Mouse (Mus musculus) T-helper 17 cell (primary cell): ENCODE measurements around the gene Scgb3a1.

Experiments used
- in situ Hi-C, 2 experiments: fragments of 300-600 bp; cut with MboI, MseI; formaldehyde crosslinking; loops; 1 replicate in 1 of 2; 2 replicates in 1 of 2; pipeline ENCODE4 v1.15.1; 2025; ENCODE audit warnings: high pct_unique_total_duplicates in 2 of 2

Scgb3a1 gene

DNA sequence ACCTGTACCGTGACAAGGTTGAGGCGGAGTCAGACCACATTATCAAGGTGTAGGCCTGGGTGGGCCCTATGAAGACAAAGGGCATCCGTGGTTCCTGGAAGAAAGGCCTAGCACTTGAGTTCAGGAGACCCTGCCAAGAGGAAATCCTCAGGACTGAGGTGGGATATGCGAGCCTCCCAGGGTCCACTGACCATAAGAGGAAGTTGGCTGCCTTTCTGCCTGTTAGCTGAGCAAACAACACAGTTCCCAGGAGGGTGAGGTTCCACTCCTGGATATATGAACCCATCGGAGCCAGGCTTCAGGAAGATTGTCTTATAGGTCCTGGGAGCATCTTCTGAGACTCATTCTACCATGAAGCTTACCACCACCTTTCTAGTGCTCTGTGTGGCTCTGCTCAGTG lies at the start of gene Scgb3a1:
Gene Scgb3a1 (plus strand): TSS at position 301 of the 400 bp plus-strand sequence.
- in situ Hi-C loops = no loop called here

DNA sequence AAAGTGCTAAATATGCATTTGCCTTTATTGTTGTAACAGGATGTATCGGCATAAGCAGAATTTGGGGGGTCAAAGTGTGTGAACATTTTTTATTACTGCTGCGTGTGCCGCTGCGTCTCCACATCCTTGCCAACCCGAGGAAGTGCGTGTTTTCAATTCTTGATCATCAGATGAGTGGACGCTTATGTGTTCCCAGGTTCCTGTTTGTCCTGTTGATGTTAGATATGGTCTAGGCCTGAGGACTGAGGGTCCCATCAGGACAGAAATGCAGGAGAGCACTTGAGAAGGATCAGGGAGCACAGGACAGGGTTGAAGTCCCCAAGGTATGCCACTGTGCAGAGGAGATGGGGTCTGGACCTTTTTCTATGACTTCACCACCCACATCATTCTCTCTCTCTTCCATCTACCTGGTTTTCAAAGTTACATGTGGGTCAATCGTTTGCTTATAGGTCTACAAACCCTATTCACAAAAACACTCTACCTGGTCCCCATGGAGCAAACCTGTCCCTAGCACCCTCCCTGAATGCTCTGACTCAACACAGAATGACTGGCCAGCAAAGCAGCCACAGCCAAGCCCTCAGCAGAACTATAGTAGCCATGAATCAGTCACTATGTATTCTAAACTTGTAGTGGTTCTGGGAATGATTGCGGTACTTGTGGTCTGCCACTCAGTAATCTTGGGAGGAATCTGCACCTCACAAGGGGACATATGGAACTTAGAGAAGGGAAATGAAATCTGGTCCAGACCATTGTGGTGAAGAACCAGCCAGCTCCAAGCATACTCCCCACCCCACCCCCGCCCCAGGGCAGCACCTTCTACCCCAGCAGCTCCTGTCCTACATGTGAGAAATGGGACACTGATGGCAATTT lies 47.3 kb upstream of the Scgb3a1 start:
- in situ Hi-C loops = no loop called here

DNA sequence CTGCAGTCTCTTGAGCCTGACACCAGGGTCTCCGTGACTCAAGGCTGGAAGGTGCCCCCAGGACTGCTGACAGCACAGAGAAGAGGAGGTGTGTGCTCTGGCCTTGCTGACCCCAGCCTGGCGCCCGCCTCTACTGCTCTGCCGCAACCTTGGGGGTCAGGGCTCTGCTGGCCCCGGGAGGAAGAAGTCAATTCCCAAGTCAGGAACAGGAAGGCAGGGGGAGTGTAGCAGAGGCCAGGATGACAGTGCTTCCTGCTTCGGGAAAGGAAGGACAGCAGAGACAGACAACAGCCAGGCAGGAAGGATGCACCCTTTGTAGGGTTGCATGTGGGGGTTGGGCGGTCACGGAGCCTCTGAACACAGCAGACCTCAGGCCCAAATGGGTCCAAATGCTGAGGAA lies 44.9 kb upstream of the Scgb3a1 start:
- in situ Hi-C loops = no loop called here

DNA sequence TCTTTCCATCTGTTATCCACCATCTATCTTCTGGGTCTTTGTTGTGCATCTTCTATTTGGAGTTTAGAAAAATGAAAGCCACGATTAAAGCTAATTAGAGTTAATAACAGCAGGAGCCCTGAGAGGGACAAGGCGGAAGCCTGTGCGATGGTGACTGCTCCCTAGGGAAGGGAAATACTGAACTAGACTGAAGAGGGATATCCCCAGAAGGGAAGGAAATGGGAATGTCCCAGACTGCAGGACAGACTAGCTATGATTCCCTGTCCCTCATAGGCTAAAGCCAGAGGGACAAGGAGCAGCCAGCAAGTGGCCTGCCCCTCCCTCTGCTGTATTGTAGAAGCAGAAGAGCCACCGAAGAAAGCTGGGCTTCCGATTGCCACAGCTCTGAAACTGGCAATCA lies 41.5 kb upstream of the Scgb3a1 start:
- in situ Hi-C loops = no loop called here

DNA sequence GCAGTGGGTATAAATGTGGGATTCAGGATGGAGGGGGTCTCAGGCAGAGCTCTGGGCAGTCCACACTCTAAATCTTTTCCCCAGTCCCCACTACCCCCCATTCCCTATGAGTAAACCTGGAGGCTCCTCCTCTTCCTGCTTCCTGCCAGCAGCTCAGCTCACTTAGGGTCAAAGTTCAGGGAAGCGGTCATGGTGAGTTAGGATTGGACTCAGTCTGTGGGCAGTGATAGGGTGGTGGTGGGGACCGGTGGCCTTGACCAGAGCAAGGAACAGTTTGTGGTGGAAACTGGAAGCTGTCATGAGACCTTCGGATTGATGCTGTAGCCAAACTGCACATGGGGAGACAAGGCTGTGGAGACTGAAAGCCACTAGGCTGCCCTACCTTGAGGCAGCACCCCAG lies 39.3 kb upstream of the Scgb3a1 start:
- in situ Hi-C loops = no loop called here

DNA sequence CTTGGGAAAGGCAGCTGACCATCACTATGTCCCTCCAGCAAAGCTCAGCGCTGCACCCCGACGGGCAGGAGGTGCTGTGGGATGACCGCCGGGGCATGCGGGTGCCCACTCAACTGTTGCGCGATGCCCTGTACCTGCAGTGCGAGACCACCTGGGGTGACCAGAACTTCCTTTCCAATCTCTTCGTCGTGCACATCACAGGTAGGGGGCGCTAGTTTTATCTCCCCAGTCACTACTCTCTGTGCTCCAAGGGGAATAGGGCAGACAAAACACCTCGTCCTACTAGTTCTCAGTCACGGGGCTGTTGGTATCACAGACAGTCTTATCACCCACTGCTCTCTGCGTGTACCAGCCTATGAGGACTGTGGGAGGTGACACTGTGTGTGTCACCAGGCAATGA lies 37.5 kb upstream of the Scgb3a1 start:
- in situ Hi-C loops = loop anchor here in 1 of 2 experiments (25.0 kb wide), 1 partner anchor 1886 kb away; no protein-coding TSS in a partner anchor

DNA sequence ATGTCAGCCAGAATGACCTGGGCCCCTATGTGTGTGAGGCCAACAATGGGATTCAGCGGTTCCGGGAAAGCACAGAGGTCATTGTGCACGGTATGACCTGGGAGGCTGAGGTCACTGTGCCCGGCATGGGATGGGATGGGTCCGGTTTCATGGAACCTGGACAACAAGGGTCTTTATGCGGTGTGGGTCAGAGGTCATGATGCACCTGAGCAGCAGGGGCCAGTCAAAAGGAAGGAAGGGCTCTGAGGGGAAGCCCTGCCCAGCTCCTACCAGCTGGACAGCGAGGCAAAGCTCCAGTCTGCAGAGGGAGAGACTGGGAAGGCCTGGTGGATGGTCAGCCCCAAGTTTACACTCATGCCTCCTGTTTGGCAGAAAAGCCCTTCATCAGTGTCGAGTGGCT lies 36.7 kb upstream of the Scgb3a1 start:
- in situ Hi-C loops = loop anchor here in 1 of 2 experiments (25.0 kb wide), 1 partner anchor 1886 kb away; no protein-coding TSS in a partner anchor

DNA sequence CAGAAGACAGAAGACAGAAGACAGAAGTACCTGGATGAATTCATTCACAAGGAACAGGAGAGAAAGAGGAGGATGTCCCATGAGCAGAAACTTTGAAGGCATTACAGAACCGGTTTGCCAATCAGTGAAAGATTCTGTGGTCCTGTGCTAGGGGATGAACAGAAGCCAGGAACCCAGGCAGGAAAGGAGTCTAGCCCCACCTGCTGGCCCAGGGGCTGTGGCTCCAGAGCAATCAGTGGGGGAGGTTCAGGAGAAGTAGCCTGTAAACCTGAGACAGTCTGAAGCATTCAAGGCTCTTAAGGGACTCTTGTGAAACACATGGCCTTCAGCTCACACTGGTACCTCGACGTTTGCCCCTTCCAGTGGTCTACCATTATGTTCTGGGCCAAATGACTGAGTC lies 32.3 kb upstream of the Scgb3a1 start:
- in situ Hi-C loops = loop anchor here in 1 of 2 experiments (25.0 kb wide), 1 partner anchor 1881 kb away; no protein-coding TSS in a partner anchor

DNA sequence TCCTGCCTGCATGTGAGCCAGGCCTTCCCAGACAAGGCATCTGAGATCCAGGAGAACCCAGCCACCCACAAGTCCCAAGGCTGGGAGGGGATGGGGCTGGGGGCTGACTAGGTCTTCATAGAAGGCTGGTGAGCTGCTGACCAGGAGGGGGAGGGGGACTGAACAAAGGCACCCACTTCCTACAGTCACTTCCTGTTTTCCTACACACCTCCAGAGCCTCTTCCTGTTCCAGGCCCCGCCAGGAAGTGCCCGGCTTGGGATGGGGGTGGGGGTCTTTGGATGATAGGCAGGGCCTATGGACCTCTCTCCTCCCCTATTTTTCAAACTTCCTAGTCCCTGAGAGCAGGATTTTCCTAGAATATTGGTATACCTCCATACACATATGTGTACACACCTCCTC lies 31.2 kb upstream of the Scgb3a1 start:
- in situ Hi-C loops = loop anchor here in 1 of 2 experiments (25.0 kb wide), 1 partner anchor 1880 kb away; no protein-coding TSS in a partner anchor

DNA sequence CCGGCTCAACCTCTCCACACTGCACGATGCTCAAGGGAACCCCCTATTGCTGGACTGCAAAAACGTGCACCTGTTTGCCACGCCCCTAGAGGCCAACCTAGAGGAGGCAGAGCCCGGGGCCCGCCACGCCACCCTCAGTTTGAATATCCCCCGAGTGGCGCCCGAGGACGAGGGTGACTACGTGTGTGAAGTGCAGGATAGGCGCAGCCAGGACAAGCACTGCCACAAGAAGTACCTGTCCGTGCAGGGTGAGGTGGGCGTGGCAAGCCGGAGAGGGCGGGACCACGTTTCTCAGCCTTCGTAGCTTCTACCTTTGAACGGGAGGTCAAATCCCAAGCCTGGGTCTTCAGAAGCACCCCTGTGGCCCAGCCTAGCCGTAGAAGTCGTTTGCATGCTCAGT lies 29.3 kb upstream of the Scgb3a1 start:
- in situ Hi-C loops = loop anchor here in 1 of 2 experiments (25.0 kb wide), 1 partner anchor 1878 kb away; no protein-coding TSS in a partner anchor

DNA sequence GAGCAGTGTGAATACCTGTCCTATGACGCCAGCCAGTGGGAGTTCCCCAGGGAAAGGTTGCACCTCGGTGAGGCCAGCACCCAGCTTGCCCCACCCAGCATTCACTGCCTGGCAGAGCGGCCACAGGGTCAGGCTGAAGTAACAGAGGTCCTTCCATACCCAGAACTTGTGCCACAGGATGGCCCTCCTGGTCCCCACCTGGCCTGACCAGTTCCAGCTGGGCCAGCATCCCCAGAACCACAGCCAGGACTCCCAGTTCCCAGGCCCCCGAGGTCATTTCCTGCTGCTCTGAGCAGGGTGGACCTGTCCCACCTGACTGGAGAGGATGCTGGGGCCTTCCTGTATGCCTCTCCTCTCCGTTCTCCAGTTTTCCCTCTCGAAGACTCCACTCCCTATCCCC lies 27.7 kb upstream of the Scgb3a1 start:
- in situ Hi-C loops = loop anchor here in 1 of 2 experiments (25.0 kb wide), 1 partner anchor 1877 kb away; no protein-coding TSS in a partner anchor

DNA sequence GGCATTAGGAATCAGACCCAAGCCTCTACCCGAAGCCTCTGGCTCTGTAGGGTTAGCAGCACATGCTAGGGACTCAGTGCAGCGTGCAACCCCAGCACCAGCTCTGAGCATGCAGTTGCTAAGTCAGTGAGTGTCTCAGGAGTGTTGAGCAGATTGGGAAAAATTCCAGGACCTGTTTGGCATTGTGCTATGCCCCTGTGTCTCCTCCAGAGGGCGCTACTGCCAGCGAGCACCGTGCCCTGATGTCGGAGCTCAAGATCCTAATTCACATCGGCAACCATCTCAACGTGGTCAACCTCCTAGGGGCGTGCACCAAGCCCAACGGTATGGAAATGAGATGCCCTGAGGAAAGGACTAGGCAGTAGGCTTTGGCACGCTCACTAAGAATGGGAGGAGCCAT lies 27.0 kb upstream of the Scgb3a1 start:
- in situ Hi-C loops = loop anchor here in 1 of 2 experiments (25.0 kb wide), 1 partner anchor 1876 kb away; no protein-coding TSS in a partner anchor

DNA sequence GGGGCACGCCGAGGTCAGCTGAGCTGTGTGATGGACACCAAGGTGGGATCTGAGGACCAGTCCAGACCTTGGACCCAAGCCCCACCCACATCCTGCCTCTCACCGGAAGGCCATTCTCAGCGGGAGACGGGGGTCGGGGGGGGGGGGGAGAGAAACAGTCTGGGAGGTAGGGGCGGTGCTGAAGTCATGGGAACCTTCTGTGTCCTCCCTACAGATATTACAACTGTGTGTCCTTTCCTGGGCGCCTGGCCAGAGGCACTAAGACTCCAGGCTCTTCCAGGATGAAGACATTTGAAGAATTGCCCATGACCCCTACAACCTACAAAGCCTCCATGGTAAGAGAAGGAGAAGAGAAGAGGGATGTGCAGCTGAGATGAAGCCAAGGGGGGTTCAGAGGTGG lies 17.7 kb upstream of the Scgb3a1 start:
- in situ Hi-C loops = loop anchor here in 1 of 2 experiments (25.0 kb wide), 1 partner anchor 1867 kb away; no protein-coding TSS in a partner anchor

DNA sequence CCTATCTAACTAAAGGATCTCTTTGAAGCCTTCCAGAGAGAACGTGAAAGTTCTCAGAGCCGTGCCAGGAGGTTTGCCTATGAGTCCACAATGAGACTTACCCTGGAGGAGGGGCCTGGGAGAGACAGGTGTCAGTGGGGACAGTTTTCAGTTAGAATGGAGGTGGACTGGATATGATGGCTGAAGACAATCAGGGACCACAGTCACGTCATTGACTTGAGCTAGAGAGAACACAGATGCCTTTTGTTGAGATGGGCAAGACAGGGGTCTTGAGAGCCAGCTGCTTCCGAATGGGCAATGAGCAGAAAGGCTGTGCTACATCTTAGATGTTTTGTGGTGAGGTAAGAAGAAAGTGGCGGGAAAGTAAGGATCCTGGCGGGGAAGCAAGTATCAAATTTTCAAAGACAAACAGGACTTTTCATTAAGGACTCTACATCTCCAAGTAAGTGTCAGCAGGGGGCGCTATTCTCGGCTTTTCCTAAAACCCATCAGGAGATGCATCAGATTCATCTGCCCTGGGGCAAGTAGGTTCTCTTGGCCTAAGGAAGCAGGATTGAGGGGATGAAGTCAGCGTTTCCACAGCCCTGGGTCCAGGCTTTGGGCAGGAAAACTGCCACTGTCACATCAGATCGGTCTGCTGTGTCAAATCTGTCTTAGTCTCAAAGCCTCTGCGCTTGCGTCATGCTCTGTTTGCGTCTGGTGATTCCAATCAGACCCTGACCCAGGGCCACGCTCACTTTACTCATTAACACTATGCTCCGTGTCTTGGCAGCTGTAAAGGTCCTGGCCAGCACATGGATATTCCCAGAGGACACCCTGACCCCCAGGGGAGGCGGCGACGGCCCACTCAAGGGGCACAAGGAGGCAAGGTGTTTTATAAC lies 13.1 kb upstream of the Scgb3a1 start:
- in situ Hi-C loops = no loop called here

DNA sequence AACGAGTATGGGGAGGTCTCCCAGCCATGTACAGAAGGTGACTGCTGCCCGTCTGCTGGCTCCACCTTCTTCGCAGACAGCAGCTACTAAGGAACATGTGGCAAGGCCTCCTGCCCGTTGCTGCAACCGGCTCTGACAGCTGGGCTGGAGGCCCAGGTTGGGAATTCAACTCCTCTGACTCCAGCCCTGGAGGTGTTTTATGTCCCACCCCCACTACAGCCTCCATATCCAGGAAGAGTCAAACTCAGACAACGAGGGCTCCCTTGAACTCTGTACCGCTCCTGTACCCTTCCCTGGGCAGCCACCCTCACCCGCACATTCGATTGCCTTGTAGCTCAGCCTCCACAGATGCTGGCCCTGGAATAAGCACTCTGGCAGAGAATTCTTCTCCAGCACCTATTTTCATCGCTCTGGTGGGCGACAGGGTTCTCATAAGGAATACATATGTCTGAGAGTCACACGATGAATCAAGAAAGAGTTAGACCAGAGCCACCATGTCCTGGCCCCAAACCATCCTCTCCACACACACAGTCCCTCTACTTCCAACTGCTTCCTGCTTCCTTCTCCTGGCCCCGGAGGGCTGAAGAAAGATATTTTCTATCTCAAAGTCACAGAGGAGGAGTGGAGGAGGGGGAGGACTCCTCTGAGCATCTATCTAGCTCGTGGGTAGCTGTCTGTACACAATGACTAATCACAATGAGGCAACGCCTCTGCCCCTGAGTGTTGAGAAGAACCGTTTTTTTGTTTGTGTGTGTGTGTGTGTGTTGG lies 12.2 kb upstream of the Scgb3a1 start:
- in situ Hi-C loops = no loop called here

DNA sequence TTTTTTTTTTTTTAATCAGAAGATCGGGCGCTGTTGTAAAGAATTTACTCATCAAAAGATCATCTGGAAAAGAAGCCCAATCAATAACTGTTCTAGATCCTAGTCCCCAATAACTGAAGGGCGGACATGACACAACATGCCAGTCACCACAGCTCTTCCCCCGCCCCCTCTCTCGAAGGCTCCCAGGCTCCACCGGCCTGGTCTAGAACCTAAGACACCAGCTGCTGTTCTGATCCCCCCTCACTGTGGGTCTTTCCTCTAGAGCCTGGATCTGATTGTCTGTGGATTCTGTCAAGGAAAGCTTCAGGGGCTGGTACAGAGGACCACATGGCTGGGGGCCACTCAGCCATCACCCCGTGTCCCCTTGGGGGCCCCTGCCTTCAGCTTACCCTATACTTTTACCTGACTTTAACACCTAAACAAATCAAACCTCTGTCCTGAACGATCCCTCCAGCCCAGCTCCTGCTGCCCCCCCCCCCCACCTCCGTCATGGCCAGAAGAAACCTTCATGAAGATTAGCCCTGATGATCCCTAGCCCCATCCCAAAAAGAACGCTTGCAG lies 11.6 kb upstream of the Scgb3a1 start:
- in situ Hi-C loops = no loop called here

DNA sequence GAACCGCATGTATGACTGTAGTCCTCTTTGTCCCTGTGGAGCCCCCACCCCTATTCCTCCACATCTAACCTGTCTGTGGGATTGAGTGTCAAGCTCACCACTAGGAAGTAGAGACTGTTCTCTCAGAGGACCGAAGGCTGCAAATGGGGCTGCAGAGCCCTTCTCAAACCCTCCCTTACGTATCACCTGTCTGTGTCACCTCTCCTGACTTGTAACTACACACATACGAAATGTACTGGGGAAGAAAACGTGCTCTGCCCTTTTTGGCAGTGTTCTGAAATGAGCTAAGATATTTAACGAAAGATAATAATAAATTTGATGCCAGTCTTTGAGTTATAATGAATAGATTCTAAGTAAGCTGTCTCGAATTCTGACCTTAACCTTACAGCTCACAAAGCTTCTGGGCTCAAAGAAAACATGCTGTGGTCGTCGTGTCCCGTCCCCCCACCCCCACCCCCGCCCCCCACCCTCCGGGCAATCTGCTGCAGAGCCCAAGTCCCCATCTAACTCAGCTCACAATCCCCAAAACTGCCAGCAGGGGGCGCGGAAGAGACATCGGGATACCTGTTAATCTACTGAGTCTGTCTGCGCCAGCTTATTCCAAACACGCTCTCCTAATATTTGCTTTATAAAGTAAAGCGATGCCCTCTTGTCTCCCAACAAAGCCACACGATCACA lies 10.9 kb upstream of the Scgb3a1 start:
- in situ Hi-C loops = no loop called here

DNA sequence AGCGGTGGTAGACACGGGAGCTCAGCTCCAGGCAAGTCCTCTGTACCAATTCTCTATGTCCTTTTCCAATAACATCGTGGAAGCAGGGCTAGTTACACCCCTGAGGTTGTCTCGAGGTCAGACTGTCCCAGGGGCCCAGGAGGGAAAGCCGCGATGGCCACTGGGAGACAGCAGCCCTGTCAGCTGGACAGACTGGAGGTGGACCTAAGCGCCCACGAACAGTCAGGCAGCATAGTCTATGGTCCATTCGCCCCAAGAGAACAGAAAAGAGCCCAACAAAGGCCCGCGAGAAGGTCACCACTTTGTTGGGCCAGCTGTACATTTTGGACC lies 10.4 kb upstream of the Scgb3a1 start:
- in situ Hi-C loops = no loop called here

DNA sequence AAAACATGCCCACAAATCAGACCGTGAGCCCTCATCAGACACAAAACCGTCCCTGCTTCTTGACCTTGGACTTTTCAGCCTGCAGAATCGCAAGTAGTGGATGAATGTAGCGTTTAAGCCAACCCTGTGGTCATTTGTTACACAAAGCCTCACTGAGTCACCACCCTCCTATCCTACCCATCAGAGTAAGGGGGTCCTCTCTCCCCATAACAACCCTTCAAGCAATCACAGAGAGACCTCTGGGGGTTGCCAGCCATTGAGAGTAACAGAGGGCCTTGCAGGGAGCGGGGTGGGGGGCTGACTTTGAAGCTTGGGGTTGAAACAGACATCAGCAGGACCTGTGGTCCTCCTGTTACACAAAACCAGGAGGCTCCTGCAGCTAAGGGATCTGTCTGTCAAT lies 8.8 kb upstream of the Scgb3a1 start:
- in situ Hi-C loops = loop anchor here (5.0 kb wide), 2 partner anchors 218 to 303 kb away; no protein-coding TSS in a partner anchor

DNA sequence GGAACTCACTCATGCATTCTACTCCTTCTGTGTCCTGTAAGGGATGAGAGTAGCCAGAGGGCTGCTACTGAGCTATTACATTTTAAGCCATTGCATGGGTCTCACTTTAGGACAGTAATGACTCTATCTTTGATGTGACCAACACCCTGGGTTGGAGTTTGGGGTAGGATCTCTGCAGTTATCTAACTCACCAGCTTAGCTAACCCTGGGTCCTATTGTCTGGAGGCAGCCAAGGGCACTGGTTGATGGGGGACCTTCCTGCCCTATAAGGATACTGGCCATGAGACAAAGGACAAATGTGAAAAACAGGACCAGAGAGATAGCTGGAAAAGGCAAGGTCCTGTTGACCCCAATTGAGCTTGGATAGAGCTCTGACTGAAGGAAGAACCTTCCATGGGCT lies 7.9 kb upstream of the Scgb3a1 start:
- in situ Hi-C loops = loop anchor here (5.0 kb wide), 2 partner anchors 217 to 302 kb away; no protein-coding TSS in a partner anchor
